Mouse (Mus musculus) bone marrow, adult 2 months (tissue): ENCODE results near the gene Megf6. TPM values are rescaled to one million over a fixed set of nuclear protein-coding genes. Genes with fewer than 3 reads are reported as not detected.
A peak's percentile ranks its signal among the peaks of the same experiment; 100 is the strongest.

Experiments
- H3K27ac ChIP-seq: fragments of 200-500 bp; 2 replicates; pipeline ENCODE4 v1.5.1; 2012; ENCODE audit warnings: low read depth, mild to moderate bottlenecking, control low read depth, inconsistent platforms, low read length; ENCODE audit not compliant: control insufficient read depth, poor library complexity, insufficient read depth
- H3K4me1 ChIP-seq: fragments of 200-500 bp; 2 replicates; pipeline ENCODE4 v1.6.1; 2011; ENCODE audit warnings: low read length; ENCODE audit not compliant: control insufficient read depth, insufficient read depth
- H3K4me3 ChIP-seq: fragments of 200-500 bp; replicated peaks from 2 replicates; pipeline ENCODE3; 2011; ENCODE audit warnings: mild to moderate bottlenecking, low read depth, low read length, control low read depth; ENCODE audit not compliant: control insufficient read depth
- CTCF ChIP-seq: fragments of 200-500 bp; IDR thresholded peaks from 2 replicates; pipeline ENCODE4 v1.5.1; 2011; ENCODE audit warnings: low read length, control low read depth; ENCODE audit not compliant: control insufficient read depth, insufficient read depth
- POLR2A ChIP-seq: fragments of 200-500 bp; IDR thresholded peaks from 2 replicates; pipeline ENCODE4 v1.6.1; 2011; ENCODE audit warnings: low read depth, mild to moderate bottlenecking, control low read depth, low read length, borderline replicate concordance; ENCODE audit not compliant: control insufficient read depth
- WGBS: fragments of 180-500 bp; shearing (Covaris S2); methylation state at CpG from one replicate; pipeline ENCODE4 v1.1.7; 2018; 5-methylcytosine and 5-hydroxymethylcytosine counted together
- polyA plus RNA-seq: library from polyadenylated mRNA; stranded (reverse); fragments of >200 nt; gene quantifications from 2 replicates; pipeline ENCODE4 v1.2.4, GENCODE M21; 2011; ENCODE audit warnings: low replicate concordance; ENCODE audit not compliant: missing spikeins, insufficient read depth, insufficient read length

The Megf6 gene
- 0.22 TPM in 1 of 2 replicates, not detected in the other for polyA plus RNA-seq

GRCm38 (mm10) chr4:154170506-154171150 is at the start of gene Megf6:
TSS of gene Megf6 (plus strand) at chr4:154170730.
- no peak within 1 kb of the TSS; the same call in 1 of the 2 replicates for H3K27ac ChIP-seq
- H3K4me3 ChIP-seq, result no peak within 1 kb of the TSS
- WGBS, result 2% methylated on average over 61 of the region's 61 CpGs
- no peak for TF ChIP-seq CTCF
- no peak for TF ChIP-seq POLR2A
- H3K4me1 ChIP-seq, result no peaks in the 10 kb centered on the region

- Histone ChIP-seq H3K4me1 (peaks cover 1% of the 10 kb centered on the region; the same call in 1 of the 2 replicates), H3K27ac (peak overlapping the region; percentile 27), H3K4me3 (no peak overlapping the region)
- TF ChIP-seq POLR2A (no peak), CTCF (no peak)
- WGBS, result 65% methylated on average over 11 of the region's 11 CpGs
Observed at GRCm38 (mm10) chr4:154121800-154122199, 48.7 kb upstream of the Megf6 start.

- no peak overlapping the region for H3K4me3 ChIP-seq
- H3K27ac ChIP-seq, result peak overlapping the region; percentile 23; the same call in 1 of the 2 replicates
- H3K4me1 ChIP-seq, result peaks cover 1% of the 10 kb centered on the region; the same call in 1 of the 2 replicates
- WGBS, result 66% methylated on average over 7 of the region's 7 CpGs
- TF ChIP-seq POLR2A (no peak), CTCF (no peak)
Observed at GRCm38 (mm10) chr4:154122374-154122773, 48.2 kb upstream of the Megf6 start.

GRCm38 (mm10) chr4:154123553-154123952 is 47.0 kb upstream of the Megf6 start:
- Histone ChIP-seq H3K27ac (no peak overlapping the region), H3K4me1 (peaks cover 1% of the 10 kb centered on the region; the same call in 1 of the 2 replicates), H3K4me3 (no peak overlapping the region)
- TF ChIP-seq POLR2A, result no peak
- no peak for TF ChIP-seq CTCF
- WGBS, result 30% methylated on average over 6 of the region's 6 CpGs

- Histone ChIP-seq H3K4me1 (peaks cover 1% of the 10 kb centered on the region; the same call in 1 of the 2 replicates), H3K4me3 (no peak overlapping the region), H3K27ac (no peak overlapping the region)
- WGBS, result 70% methylated on average over 5 of the region's 5 CpGs
- TF ChIP-seq CTCF, result no peak
- no peak for TF ChIP-seq POLR2A
Observed at GRCm38 (mm10) chr4:154125202-154125601, 45.3 kb upstream of the Megf6 start.

DNA sequence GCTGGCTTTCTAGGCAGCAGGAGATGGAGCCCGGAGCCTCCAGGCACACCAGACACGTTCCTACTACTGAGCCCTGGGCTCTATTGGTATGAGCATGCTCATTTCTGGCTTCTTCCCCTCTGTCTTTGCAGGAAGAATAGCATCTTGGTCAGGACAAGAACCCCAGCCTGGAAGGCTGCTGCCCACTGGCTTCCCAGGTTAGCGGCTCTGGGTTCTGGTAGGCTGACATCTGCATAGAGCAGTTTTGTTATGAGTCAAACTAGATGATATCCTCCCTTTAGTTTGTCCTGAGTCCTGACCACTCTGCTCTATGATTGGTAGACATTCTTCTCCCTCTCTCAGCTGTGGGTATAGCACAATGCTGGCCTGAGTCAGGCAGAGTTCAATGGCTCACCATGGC is 43.3 kb upstream of the Megf6 start:
- 70% methylated on average over 3 of the region's 3 CpGs for WGBS
- H3K27ac ChIP-seq, result no peak overlapping the region

DNA sequence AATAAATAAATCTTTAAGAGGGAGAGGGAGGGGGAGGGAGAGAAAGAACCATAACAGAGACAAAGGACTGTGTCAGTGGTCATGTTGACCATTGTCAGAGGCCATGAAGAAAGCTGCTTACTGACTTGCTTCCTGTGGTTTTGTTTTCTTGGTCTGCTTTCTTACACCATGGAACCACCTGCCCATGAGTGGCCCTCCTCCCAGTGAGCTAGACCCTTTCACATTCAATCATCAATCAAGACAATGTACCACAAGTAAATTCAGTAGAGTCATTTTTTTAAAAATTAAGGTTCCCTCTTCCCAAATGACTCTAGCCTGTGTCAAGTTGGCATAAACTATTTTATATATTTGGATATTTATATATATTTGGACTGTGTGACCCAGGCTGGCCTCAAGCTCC is 40.6 kb upstream of the Megf6 start:
- TF ChIP-seq POLR2A, result no peak
- no peak for TF ChIP-seq CTCF
- Histone ChIP-seq H3K4me3 (no peak overlapping the region), H3K4me1 (no peaks in the 10 kb centered on the region), H3K27ac (no peak overlapping the region)

More for the DNA sequence above, 43.3 kb upstream of the Megf6 start:
- H3K4me3 ChIP-seq, result no peak overlapping the region
- no peak for TF ChIP-seq CTCF
- TF ChIP-seq POLR2A, result no peak
- H3K4me1 ChIP-seq, result peaks cover 1% of the 10 kb centered on the region; the same call in 1 of the 2 replicates

DNA sequence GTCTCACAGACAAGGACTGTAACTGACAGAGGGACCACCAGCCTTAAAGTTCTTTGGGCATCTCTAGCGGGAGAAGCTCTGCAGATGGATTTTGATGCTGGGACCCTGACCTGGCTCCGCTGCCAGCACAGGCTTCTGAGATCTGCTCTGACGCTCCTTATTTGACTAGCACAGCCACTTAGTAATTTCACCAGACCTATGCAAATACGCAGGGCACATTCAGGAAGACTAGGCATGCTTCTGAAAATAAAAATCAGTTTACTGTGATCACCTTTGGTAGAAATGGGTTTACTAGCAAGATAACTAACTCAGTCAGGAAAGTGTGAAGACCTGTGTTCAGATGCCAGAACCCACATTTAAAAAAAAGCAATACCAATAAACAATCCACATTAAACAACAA is 38.6 kb upstream of the Megf6 start:
- 76% methylated on average over 4 of the region's 4 CpGs for WGBS
- TF ChIP-seq CTCF (no peak), POLR2A (no peak)
- no peak overlapping the region for H3K27ac ChIP-seq
- no peak overlapping the region for H3K4me3 ChIP-seq
- H3K4me1 ChIP-seq, result no peaks in the 10 kb centered on the region
